Mouse (Mus musculus) olfactory bulb, adult 2 months (tissue): ENCODE measurements at regions not wholly inside any gene's neighbourhood (a gene's known extent, or its start where the extent isn't known, plus 50 kb on each side); places are given as distances from the start of the nearest gene placed in this dataset.

Source experiments
- CTCF ChIP-seq: fragments of 200-500 bp; IDR thresholded peaks from 2 replicates; pipeline ENCODE4 v1.5.1; 2012; ENCODE audit warnings: low read depth, mild to moderate bottlenecking, low read length, moderate library complexity; ENCODE audit not compliant: insufficient read depth
- POLR2A ChIP-seq: fragments of 200-500 bp; IDR thresholded peaks from 2 replicates; pipeline ENCODE4 v1.6.1; 2012; ENCODE audit warnings: mild to moderate bottlenecking, low read depth, low read length, moderate library complexity; ENCODE audit not compliant: insufficient read depth

DNA sequence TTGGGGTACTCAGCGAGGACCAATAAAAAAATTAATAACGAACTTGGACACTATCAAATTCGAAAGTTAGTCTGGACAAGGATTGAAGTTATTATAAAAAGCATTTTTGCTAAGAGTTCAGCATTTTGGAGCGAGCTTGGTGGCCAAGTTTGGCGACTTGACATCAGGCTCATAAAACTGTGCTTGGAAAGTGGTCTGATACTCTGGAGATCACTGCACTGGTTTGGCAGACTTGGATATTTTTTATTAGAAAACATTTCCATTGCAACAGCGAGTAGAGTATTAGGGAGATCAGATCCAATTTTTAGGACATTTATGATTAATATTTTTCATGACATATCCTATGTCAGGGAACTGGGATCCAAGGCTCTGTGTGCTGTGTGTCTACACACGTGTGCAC, 153.7 kb upstream of the Intu start:
- TF ChIP-seq POLR2A (no peak), CTCF (no peak)
